Mouse (Mus musculus): ENCODE measurements around the gene Fiz1. TPM values are rescaled to one million over a fixed set of nuclear protein-coding genes. Genes with fewer than 3 reads are reported as not detected.

The Fiz1 gene
- polyA plus RNA-seq, 1 experiment from 2014 or later, result 38.5 TPM

DNA sequence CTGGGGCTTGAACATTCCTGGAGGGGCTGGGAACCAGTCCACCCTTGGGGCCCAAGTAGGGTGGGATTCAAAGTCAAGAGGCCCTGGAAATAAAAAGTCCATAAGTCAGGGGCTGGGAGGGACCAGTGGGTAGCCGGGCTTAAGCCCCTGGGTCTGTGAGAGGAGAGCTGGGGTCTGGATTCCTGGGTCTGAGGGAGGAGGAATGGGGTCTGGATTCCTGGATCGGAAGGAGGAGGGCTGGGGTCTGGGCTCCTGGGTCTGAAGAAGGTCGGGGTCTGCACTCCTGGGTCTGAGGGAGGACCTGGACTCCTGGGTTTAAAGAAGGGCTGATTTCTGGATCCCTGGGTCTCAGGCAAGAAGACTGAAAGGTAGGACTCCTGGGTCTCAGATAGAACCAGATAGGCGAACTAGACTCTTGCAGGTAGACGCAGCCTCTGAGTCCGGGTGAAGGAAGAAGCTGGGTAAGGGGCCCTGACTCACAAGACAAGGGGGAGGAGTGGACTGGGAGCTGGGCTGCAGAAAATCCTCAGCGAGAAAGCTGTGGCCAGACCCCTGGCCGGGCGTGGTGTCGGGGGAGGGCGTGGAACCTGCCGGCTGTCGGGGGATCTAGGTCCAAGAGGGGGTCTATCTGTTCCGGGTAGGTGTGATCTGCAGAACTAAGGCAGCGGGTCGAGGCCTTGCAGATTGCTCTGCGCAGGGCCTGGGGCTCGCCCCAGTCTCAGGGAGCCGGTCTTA, 19.1 kb downstream of the Fiz1 start:
- Histone ChIP-seq H3K9me3 (no peaks in the 10 kb centered on the region), H3K27me3 (replicated peaks) (no peaks in the 10 kb centered on the region), H3K9ac (peak overlapping the region; percentile 75), H3K36me3 (peaks cover 17% of the 10 kb centered on the region; the same call in 1 of the 2 replicates), H3K27ac (peak overlapping the region; percentile 45; the same call in 1 of the 2 replicates), H3K4me1 (replicated peaks) (peaks cover 16% of the 10 kb centered on the region), H3K4me3 (replicated peaks) (peak overlapping the region; percentile 72), H3K4me2 (replicated peaks) (peak overlapping the region; percentile 80)
- peak; percentile 2 for ATAC-seq
- 4% methylated on average over 19 of the region's 19 CpGs for WGBS

GRCm38 (mm10) chr7:4993999-4994788, 20.3 kb downstream of the Fiz1 start:
- no peaks in the 10 kb centered on the region for H3K27me3 ChIP-seq (replicated peaks)
- H3K9me3 ChIP-seq, result no peaks in the 10 kb centered on the region
- H3K4me3 ChIP-seq (replicated peaks), result no peak overlapping the region
- H3K4me2 ChIP-seq (replicated peaks), result peak overlapping the region; percentile 80; the same call in 1 of the 2 replicates
- WGBS, result 62% methylated on average over 59 of the region's 59 CpGs
- ATAC-seq, result no peak
- peaks cover 17% of the 10 kb centered on the region; the same call in 1 of the 2 replicates for H3K36me3 ChIP-seq
- H3K27ac ChIP-seq, result no peak overlapping the region
- no peak overlapping the region for H3K9ac ChIP-seq
- H3K4me1 ChIP-seq (replicated peaks), result peaks cover 16% of the 10 kb centered on the region

DNA sequence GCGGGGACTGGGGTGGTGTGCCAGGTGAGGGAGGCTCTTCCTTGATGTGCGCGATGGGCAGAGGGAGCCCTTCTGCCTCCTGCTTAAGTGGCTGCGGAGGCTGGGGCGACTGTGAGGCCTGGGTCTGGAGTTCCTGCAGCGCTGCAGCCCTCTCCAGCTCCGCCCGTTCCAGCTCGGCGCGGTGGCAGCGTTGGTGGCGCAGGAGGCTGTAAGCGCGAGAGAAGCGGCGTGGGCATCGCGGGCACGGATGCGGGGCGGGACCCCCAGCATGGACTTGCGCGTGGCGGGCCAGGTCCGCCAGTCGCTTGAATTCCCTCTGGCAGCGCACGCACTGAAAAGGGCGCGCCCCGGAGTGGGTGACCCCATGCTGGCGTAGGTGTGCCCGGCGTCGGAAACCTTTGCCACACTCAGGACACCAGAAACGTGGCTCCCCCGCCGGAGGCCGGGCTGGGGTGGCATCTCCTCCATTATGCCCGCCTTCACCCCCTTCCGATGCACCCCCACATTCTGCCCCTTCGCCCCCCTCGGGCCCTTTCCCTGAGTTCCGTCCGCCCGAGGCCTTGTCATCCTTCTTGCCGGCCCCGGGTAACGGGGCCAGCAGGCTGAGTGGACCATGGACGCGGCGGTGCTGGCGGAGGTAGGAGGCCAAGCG, 21.0 kb downstream of the Fiz1 start:
- Histone ChIP-seq H3K27ac (no peak overlapping the region), H3K9me3 (no peaks in the 10 kb centered on the region), H3K9ac (no peak overlapping the region), H3K4me2 (replicated peaks) (no peak overlapping the region), H3K36me3 (peaks cover 17% of the 10 kb centered on the region; the same call in 1 of the 2 replicates), H3K27me3 (replicated peaks) (no peaks in the 10 kb centered on the region), H3K4me1 (replicated peaks) (peaks cover 16% of the 10 kb centered on the region), H3K4me3 (replicated peaks) (no peak overlapping the region)
- ATAC-seq, result no peak
- WGBS, result 49% methylated on average over 53 of the region's 55 CpGs

DNA sequence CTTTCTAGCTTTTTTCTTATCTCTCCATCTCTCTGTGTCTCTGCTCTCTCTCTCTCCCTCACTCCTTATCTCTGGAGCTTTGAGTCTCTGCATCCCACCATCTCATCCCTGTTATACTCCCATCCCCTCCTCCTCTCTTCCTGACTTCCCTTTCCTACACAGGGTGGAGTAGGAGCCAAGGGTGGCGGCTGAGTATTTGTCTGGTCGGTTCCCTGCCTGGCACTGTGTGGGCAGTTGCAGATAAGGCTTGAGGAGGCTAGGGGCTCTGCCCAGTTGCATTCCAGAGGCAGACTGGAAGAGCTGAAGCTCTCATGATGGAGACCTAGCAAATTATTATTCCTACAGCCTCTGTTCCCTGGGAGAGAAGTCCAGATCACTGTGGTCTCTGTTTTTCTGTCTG, 26.2 kb downstream of the Fiz1 start:
- H3K4me1 ChIP-seq (replicated peaks), result no peaks in the 10 kb centered on the region
- 46% methylated on average over 2 of the region's 2 CpGs for WGBS
- H3K27me3 ChIP-seq (replicated peaks), result no peaks in the 10 kb centered on the region

GRCm38 (mm10) chr7:4976832-4977231, 37.7 kb downstream of the Fiz1 start:
- H3K36me3 ChIP-seq, result no peaks in the 10 kb centered on the region
- no peak overlapping the region for H3K27ac ChIP-seq
- H3K4me3 ChIP-seq (replicated peaks), result no peak overlapping the region
- no peaks in the 10 kb centered on the region for H3K4me1 ChIP-seq (replicated peaks)
- no peaks in the 10 kb centered on the region for H3K9me3 ChIP-seq
- no peak for ATAC-seq
- H3K27me3 ChIP-seq (replicated peaks), result no peaks in the 10 kb centered on the region
- WGBS, result 91% methylated on average over 7 of the region's 7 CpGs
- H3K9ac ChIP-seq, result no peak overlapping the region
- H3K4me2 ChIP-seq (replicated peaks), result no peak overlapping the region

More for the DNA sequence above, 26.2 kb downstream of the Fiz1 start:
- Histone ChIP-seq H3K27ac (no peak overlapping the region), H3K4me3 (replicated peaks) (no peak overlapping the region), H3K9me3 (no peaks in the 10 kb centered on the region), H3K9ac (no peak overlapping the region), H3K4me2 (replicated peaks) (no peak overlapping the region), H3K36me3 (peaks cover 10% of the 10 kb centered on the region; the same call in 1 of the 2 replicates)
- ATAC-seq, result peak; percentile 61; the same call in 1 of the 2 replicates

DNA sequence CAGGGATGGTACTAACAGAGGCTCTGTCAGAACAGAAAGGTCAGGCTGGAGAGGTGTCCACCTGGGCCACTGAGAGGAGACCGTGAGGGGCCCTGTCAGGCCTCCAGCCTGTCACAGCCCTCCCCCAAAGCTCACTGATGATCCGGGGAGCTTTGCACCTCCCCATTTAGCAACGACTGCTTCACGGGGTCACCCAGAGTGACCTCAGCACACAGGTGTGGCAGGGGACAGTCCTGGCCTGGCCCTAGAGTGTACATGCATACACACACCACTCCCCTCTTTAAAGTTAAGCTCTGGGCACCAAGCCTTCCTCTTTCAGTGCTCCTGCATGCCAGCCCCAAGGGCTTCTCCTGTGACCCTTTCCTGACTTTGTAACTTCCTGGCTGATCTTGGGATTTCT, 39.0 kb downstream of the Fiz1 start:
- H3K9ac ChIP-seq, result no peak overlapping the region
- no peaks in the 10 kb centered on the region for H3K36me3 ChIP-seq
- no peak for ATAC-seq
- no peak overlapping the region for H3K4me2 ChIP-seq (replicated peaks)
- no peaks in the 10 kb centered on the region for H3K9me3 ChIP-seq
- H3K27me3 ChIP-seq (replicated peaks), result no peaks in the 10 kb centered on the region
- H3K27ac ChIP-seq, result no peak overlapping the region
- no peaks in the 10 kb centered on the region for H3K4me1 ChIP-seq (replicated peaks)
- 44% methylated on average over 4 of the region's 4 CpGs for WGBS
- no peak overlapping the region for H3K4me3 ChIP-seq (replicated peaks)

GRCm38 (mm10) chr7:4972321-4973047, 42.0 kb downstream of the Fiz1 start:
- H3K27me3 ChIP-seq (replicated peaks), result no peaks in the 10 kb centered on the region
- no peak overlapping the region for H3K9ac ChIP-seq
- H3K4me3 ChIP-seq (replicated peaks), result no peak overlapping the region
- no peak for ATAC-seq
- no peak overlapping the region for H3K27ac ChIP-seq
- H3K4me2 ChIP-seq (replicated peaks), result no peak overlapping the region
- H3K9me3 ChIP-seq, result no peaks in the 10 kb centered on the region
- 66% methylated on average over 18 of the region's 18 CpGs for WGBS
- H3K4me1 ChIP-seq (replicated peaks), result no peaks in the 10 kb centered on the region
- H3K36me3 ChIP-seq, result no peaks in the 10 kb centered on the region

GRCm38 (mm10) chr7:4971710-4972109, 42.8 kb downstream of the Fiz1 start:
- no peak overlapping the region for H3K4me2 ChIP-seq (replicated peaks)
- no peaks in the 10 kb centered on the region for H3K4me1 ChIP-seq (replicated peaks)
- no peak overlapping the region for H3K27ac ChIP-seq
- H3K4me3 ChIP-seq (replicated peaks), result no peak overlapping the region
- ATAC-seq, result no peak
- WGBS, result 32% methylated on average over 7 of the region's 7 CpGs
- H3K9ac ChIP-seq, result no peak overlapping the region
- no peaks in the 10 kb centered on the region for H3K9me3 ChIP-seq
- no peaks in the 10 kb centered on the region for H3K27me3 ChIP-seq (replicated peaks)
- no peaks in the 10 kb centered on the region for H3K36me3 ChIP-seq

- Histone ChIP-seq H3K4me3 (replicated peaks) (no peak within 1 kb of the TSS), H3K27ac (no peak within 1 kb of the TSS), H3K4me1 (replicated peaks) (no peaks in the 10 kb centered on the region), H3K9ac (no peak within 1 kb of the TSS), H3K36me3 (no peaks in the 10 kb centered on the region), H3K27me3 (replicated peaks) (no peaks in the 10 kb centered on the region), H3K9me3 (no peaks in the 10 kb centered on the region), H3K4me2 (replicated peaks) (no peak within 1 kb of the TSS)
- 36% methylated on average over 6 of the region's 6 CpGs for WGBS
- ATAC-seq, result no peak
Observed at GRCm38 (mm10) chr7:4971068-4971467, 43.4 kb downstream of the Fiz1 start, which contains the start of gene Sbk3. Gene Sbk3, minus strand, starts transcription at chr7:4971168.

DNA sequence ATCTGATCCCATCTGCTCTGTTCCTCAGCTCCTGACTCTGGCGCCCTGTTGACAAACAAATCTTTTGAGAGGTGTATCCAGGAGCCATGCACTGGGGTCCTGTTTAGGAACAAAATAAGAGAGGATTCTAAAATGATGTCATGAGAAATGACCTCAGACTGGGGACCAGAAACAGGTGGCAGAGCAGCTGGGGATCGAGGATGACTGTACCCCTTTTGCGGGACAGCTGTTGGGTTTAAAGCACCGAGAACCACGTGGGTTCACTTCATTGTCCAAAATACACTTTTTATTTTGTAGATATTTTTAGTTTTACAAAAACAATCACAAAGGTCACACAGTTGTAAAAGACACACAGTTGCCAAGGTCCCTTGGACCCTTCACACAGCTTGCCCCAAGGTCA, 49.5 kb downstream of the Fiz1 start:
- no peaks in the 10 kb centered on the region for H3K36me3 ChIP-seq
- no peak overlapping the region for H3K9ac ChIP-seq
- no peak overlapping the region for H3K4me2 ChIP-seq (replicated peaks)
- ATAC-seq, result no peak
- H3K9me3 ChIP-seq, result no peaks in the 10 kb centered on the region
- 82% methylated on average over 5 of the region's 5 CpGs for WGBS
- no peak overlapping the region for H3K27ac ChIP-seq
- no peaks in the 10 kb centered on the region for H3K27me3 ChIP-seq (replicated peaks)
- H3K4me3 ChIP-seq (replicated peaks), result no peak overlapping the region
- H3K4me1 ChIP-seq (replicated peaks), result peaks cover 3% of the 10 kb centered on the region; the same call in 1 of the 2 replicates

GRCm38 (mm10) chr7:4964272-4964671, 50.2 kb downstream of the Fiz1 start, which contains the start of gene Sbk2:
Gene Sbk2, minus strand, starts transcription at chr7:4964406.
- WGBS, result 3% methylated on average over 10 of the region's 10 CpGs

More at GRCm38 (mm10) chr7:4964272-4964671, 50.2 kb downstream of the Fiz1 start, which contains the start of gene Sbk2:
- Histone ChIP-seq H3K9ac (no peak within 1 kb of the TSS), H3K27ac (no peak within 1 kb of the TSS), H3K27me3 (replicated peaks) (no peaks in the 10 kb centered on the region), H3K4me1 (replicated peaks) (peaks cover 3% of the 10 kb centered on the region; the same call in 1 of the 2 replicates), H3K36me3 (no peaks in the 10 kb centered on the region), H3K9me3 (no peaks in the 10 kb centered on the region), H3K4me2 (replicated peaks) (peak within 1 kb of the TSS; percentile 42), H3K4me3 (replicated peaks) (0 out of 2 replicates have a peak within 1 kb of the TSS, but pooled peaks have one; percentile 4)
- ATAC-seq, result peak; percentile 97
